Mouse (Mus musculus) spleen, postnatal 4 days (tissue): ENCODE results near the gene Bbs12.

Experiments
- DNase-seq, 2 experiments: peaks; one replicate each; pipeline ENCODE4 v3.0.0; 2022; ENCODE audit warnings: low spot score in 2 of 2

The Bbs12 gene

GRCm38 (mm10) chr3:37312370-37312941, at the start of gene Bbs12, which contains the start of gene Cetn4:
Gene Bbs12 (plus strand): TSS chr3:37312554.
Gene Cetn4 (minus strand): TSS chr3:37312708.
- peak; percentile 96 to 99 for DNase-seq

- no peak for DNase-seq
Measured at GRCm38 (mm10) chr3:37268338-37268737, 44.0 kb upstream of the Bbs12 start.

GRCm38 (mm10) chr3:37269926-37270325, 42.4 kb upstream of the Bbs12 start:
- no peak for DNase-seq

GRCm38 (mm10) chr3:37271209-37271608, 41.1 kb upstream of the Bbs12 start:
- DNase-seq: peak; percentile 45 to 72

GRCm38 (mm10) chr3:37273092-37273491, 39.3 kb upstream of the Bbs12 start:
- DNase-seq: no peak

GRCm38 (mm10) chr3:37274661-37275060, 37.7 kb upstream of the Bbs12 start:
- no peak for DNase-seq

- DNase-seq: no peak
Measured at GRCm38 (mm10) chr3:37280221-37280620, 32.1 kb upstream of the Bbs12 start.

- no peak for DNase-seq
Measured at GRCm38 (mm10) chr3:37280871-37281270, 31.5 kb upstream of the Bbs12 start.

GRCm38 (mm10) chr3:37282299-37282922, 29.9 kb upstream of the Bbs12 start:
- no peak for DNase-seq

- no peak for DNase-seq
Measured at GRCm38 (mm10) chr3:37283234-37283633, 29.1 kb upstream of the Bbs12 start.

- no peak for DNase-seq
Measured at GRCm38 (mm10) chr3:37289237-37289636, 23.1 kb upstream of the Bbs12 start.

GRCm38 (mm10) chr3:37290881-37291541, 21.3 kb upstream of the Bbs12 start:
- DNase-seq: no peak

- no peak for DNase-seq
Measured at GRCm38 (mm10) chr3:37291929-37292328, 20.4 kb upstream of the Bbs12 start.

- no peak for DNase-seq
Measured at GRCm38 (mm10) chr3:37292654-37293053, 19.7 kb upstream of the Bbs12 start.

GRCm38 (mm10) chr3:37299470-37299869, 12.9 kb upstream of the Bbs12 start:
- DNase-seq: no peak

- DNase-seq: peak; percentile 57 to 78
Measured at GRCm38 (mm10) chr3:37302685-37303084, 9.7 kb upstream of the Bbs12 start.

- no peak for DNase-seq
Measured at GRCm38 (mm10) chr3:37303392-37304139, 8.8 kb upstream of the Bbs12 start.

- peak; percentile 15 to 65 for DNase-seq
Measured at GRCm38 (mm10) chr3:37311897-37312369, 421 bp upstream of the Bbs12 start.

- DNase-seq: no peak
Measured at GRCm38 (mm10) chr3:37313371-37313770, 1.0 kb downstream of the Bbs12 start.

- no peak for DNase-seq
Measured at GRCm38 (mm10) chr3:37316233-37316632, 3.9 kb downstream of the Bbs12 start.

- DNase-seq: no peak
Measured at GRCm38 (mm10) chr3:37324310-37324709, 12.0 kb downstream of the Bbs12 start.
